Mouse (Mus musculus): Measurements from ENCODE around the gene Cd164l2. TPM values are rescaled to one million over a fixed set of nuclear protein-coding genes. Genes with fewer than 3 reads are reported as not detected.
A peak's percentile ranks its signal among the peaks of the same experiment; 100 is the strongest.

Cd164l2 gene
- polyA plus RNA-seq, 2 experiments from 2014 or later = not detected

DNA sequence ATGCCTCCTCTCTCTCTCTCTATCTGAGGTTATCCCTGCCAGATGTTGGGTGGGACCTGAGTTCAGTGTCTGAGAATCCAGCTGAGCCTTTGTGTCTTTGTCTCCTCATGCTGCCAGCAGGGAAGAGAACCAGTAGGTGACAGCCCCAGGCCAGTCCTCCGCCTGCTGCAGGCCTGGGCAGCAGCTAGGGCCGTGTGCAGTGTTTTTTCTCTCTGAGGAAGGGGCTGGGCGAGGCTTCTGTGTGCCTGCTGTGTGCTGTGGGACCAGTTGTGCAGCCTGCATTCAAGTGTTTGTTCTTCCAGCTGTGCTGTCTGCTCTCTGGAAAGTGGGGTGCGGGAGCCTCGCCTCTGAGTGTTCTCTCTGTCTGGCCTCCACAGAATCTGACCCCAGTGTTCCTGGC is 11.9 kb downstream of the Cd164l2 start:
- no peak for ATAC-seq

GRCm38 (mm10) chr4:133226073-133226472 is 14.1 kb downstream of the Cd164l2 start:
- no peak for ATAC-seq

GRCm38 (mm10) chr4:133227636-133228035 is 15.7 kb downstream of the Cd164l2 start:
- ATAC-seq = no peak

DNA sequence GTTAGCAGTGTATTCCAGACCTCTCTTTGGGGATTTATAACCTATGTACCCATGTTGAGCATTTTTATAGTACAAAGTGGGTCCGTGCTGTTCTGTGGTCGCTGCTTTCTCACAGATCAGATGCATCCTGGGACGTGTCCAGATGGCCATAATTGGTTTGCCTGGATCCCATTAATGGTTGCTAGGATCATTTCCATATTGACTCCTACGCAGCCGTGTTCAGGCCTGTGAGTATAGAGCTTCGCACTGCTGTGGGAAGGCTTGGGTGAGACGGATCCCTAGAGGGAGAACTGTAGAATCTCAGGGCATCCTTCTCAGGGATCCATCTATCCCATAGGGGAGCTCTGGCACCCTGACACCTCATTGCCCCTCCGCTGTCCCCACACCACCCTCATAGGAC is 17.7 kb downstream of the Cd164l2 start:
- no peak for ATAC-seq

DNA sequence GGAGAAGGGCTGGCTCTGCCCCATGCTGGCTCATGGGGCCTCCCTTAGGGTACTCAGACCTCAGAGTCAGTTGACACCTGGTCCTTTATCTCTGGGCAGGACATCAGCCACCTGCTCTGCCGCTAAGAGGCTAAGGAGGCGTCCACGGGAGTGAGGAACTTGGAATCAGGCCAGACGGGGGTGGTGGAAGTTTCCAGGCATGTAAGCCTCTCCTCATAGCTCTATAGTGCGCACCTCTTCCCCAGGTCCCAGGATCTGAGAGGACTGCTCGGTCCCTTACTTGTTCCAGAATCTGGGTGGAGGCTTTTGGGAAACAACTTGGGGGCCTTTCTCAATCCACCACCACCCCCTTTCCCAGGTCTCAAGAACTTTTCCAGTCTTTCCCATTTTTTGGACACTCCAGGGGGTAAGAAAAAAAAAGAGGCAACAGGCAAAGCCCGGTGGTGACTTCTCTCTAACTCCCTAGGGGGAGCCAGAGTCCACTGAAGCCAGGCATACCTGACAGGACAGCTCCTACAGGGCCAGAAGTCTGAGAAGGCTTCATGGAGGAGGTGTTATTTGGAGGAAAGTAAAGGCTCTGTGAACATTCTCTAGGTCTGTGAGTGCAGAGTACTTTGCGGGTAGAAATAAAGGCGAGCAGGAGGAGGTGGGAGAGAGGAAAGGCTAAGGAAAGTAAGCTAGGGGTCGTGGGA is 21.5 kb downstream of the Cd164l2 start:
- ATAC-seq = no peak

- ATAC-seq = no peak
These were observed 22.8 kb downstream of the Cd164l2 start for GRCm38 (mm10) chr4:133234771-133235170.

DNA sequence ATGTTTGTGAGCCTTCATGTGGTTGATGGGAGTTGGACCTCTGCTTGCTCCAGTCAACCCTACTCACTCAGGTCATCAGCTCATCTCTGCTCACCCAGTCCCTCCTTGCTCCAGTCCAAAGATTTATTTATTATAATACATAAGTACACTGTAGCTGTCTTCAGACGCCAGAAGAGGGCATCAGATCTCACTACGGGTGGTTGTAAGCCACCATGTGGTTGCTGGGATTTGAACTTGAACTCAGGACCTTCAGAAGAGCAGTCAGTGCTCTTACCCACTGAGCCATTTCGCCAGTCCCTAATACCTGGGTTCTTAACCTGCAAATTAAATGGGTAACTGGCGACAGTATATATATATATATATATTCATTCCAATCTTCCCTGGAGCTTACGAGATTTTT is 23.5 kb downstream of the Cd164l2 start:
- no peak for ATAC-seq

DNA sequence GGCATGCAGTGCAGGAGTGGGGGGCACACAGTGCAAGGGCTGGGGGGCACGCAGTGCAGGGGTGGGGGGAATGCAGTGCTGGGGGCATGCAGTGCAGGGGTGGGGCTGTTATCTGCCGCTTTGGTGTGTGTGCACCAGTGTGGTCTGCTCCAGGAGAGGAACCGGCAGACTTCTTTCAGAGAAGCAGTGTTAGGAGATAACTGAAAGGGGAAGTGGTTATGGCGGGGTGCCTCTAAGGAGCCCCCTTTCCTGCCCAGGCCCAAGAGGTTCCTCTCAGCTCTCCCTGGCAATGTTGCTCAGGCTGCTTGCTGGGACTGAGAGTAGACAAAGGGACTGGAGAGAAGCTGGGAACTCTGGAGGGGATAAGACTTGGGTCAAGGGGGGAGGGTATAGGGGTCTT is 26.0 kb downstream of the Cd164l2 start:
- no peak for ATAC-seq

DNA sequence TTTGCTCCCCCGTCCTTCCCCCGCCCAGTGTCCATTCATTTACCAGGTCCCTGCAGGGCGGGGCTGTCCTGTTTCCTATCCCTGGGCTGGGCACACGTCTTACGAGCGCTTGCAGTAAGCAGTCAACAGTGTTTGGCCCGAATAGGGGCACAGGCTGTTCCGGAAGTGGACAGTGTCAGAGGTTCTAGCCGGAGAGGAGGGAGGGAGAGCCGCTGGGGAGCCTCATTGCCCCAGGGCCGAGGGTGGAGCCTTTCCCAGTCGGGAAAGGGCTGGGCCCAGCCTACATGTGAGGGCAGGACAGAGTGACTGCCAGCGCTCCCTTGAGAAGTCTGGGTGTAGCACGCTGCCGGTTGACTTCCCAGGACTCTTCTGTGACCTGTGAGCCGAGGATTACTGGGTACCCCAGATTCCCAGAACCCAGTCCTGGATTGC is 28.6 kb downstream of the Cd164l2 start, which contains the start of gene Map3k6:
Gene Map3k6 (plus strand): TSS at position 329 of the 432 bp plus-strand sequence.
- no peak for ATAC-seq

GRCm38 (mm10) chr4:133240934-133241908 is 29.3 kb downstream of the Cd164l2 start:
- peak; percentile 87 for ATAC-seq

- no peak for ATAC-seq
These were observed 30.0 kb downstream of the Cd164l2 start for GRCm38 (mm10) chr4:133241910-133242309.

GRCm38 (mm10) chr4:133242710-133243109 is 30.8 kb downstream of the Cd164l2 start:
- no peak for ATAC-seq

DNA sequence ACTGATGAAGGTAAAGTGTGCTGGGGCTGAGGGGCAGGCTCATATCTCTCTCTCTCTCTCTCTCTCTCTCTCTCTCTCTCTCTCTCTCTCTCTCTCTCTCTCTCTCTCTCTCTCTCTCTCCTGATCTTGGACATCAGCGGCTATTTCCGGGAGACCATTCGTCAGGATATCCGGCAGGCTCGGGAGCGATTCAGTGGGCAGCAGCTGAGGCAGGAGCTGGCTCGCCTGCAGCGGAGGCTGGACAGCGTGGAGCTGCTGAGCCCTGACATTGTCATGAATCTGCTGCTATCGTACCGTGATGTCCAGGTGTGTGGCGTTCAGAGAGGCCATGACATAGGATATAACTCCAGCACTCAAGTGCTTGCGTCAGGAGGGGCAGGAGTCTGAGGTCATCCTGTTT is 31.6 kb downstream of the Cd164l2 start:
- no peak for ATAC-seq

GRCm38 (mm10) chr4:133244289-133244688 is 32.4 kb downstream of the Cd164l2 start:
- no peak for ATAC-seq

DNA sequence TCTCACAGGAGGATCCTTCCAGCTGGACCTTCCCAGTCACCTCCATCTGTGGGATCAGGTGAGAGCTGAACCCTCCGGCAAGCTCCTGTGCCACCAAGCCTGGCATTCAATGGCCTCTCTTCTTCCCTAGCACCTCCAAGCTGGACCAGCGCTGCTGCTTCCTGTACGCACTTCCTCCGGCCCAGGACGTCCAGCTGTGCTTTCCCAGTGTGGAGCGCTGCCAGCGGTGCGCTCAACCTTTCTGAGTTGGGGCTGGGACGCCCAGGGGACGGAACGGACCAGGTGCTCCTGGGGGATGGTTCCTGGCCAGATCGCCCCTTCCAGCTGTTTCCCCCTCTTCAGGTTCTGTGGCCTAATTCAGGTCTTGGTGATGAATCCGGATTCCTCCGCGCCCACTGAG is 35.1 kb downstream of the Cd164l2 start:
- no peak for ATAC-seq

DNA sequence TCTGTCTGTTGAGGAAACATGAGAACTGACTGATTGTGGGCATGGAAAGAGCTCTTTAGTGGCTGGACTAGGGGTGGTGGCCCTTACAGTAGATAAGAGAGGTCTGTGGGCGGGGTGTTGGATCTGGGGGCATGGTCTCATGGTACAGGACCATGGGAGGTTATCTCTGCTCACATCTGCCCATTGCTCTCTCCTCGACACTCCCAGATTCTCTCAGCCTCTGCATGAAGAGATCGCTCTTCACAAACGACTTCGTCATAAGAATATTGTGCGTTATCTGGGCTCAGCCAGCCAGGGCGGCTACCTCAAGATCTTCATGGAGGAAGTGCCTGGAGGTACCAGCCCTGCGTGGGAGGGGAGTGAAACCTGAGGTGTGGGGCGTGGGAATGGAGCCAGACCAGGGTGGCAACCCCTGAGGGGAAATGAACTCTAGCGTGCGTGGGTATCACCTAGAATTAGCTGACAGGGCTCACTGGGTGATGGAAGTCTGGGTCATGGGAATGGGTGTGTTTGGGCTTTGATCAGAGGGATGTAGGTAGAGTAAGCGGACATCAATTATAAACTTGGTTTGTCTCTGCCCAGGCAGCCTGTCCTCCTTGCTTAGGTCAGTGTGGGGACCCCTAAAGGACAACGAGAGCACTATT is 36.0 kb downstream of the Cd164l2 start:
- ATAC-seq = no peak

- ATAC-seq = peak; percentile 54
These were observed 38.7 kb downstream of the Cd164l2 start for GRCm38 (mm10) chr4:133250609-133251008.

DNA sequence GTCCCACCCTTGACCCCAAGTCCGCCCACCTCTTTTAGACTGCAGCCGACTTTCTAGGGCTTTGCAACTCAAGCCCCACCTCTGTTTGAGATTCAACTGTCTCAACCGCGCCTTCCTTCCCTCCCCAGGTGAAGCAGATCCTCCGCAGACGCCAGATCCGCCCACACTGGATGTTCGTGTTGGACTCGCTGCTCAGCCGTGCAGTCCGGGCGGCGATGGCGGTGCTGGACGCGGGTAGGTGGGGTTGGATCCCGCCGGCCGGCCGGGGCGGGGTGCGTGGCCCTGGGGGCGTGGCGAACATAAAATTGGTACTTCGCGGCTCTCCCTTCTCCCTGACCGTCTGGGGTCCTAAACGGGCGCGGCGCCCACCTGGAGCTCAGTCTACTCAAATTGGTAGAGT is 39.3 kb downstream of the Cd164l2 start:
- no peak for ATAC-seq

GRCm38 (mm10) chr4:133252089-133252488 is 40.2 kb downstream of the Cd164l2 start:
- ATAC-seq = no peak

DNA sequence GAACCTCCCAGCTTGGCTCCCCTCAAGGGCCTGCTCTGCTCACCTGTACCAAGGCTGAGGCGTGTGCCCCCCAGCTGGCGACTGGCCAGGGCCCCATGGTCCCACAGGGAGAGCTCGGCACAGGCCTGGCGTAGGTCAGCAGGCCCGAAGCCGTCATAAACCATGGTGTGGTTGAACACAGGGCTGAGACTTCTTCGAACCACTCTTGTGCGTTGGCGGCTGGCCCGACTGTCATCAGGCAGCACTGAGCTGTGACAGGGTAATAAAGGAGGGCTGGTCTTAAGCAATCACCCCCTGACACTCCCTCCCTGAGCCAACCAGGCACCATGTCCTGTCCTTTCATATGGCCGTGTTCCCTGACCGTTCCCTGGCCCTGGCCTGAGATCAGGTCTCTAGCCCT is 41.5 kb downstream of the Cd164l2 start:
- ATAC-seq = no peak

DNA sequence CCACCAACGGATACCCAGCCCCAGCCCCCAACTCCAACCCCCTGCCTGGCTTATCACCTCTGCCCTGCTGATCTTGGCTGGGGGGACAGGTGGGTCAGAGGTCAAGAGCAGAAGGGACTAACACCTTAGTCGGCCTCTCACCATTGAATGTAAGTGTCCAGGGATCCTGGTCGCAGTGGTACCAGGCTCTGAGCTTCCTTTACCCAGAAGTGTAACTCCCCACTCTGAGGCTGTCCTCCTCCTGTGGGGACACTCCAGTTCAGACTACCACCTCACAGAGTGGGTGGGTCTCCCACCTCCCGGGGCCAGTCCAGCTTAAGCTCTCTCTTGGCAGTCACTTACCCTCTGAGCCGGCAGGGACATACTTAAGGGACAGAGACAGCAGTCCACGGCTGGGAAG is 43.5 kb downstream of the Cd164l2 start:
- no peak for ATAC-seq

DNA sequence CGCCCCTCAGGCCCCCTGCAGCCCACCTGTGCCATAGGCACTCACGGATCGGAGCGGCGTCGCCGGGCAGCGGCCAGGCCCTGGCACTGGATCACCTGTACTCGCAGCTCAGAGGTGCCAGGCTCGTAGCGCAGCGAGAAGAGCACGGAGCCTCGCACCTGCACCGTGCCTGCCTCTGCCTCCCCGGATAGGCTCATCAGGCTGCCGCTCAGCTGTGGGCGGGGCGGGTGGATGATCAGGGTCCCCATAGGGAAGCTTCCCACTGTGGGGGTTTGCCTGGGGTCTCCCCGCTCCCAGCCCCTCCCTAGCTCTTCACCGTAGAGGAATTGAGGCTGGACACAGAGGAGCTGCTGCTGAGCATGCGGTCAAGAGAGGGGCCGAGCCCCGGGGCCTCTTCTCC is 44.9 kb downstream of the Cd164l2 start:
- ATAC-seq = no peak

- ATAC-seq = no peak
These were observed 45.3 kb downstream of the Cd164l2 start for GRCm38 (mm10) chr4:133257230-133257629.

Data from activated CD4-positive, CD25-positive, alpha-beta regulatory T cell, adult 4 months (primary cell).